Mouse (Mus musculus) olfactory bulb, adult 2 months (tissue): ENCODE results near the gene Fasn.

Source experiments
- CTCF ChIP-seq: fragments of 200-500 bp; IDR thresholded peaks from 2 replicates; pipeline ENCODE4 v1.5.1; 2012; ENCODE audit warnings: low read depth, mild to moderate bottlenecking, low read length, moderate library complexity; ENCODE audit not compliant: insufficient read depth
- POLR2A ChIP-seq: fragments of 200-500 bp; IDR thresholded peaks from 2 replicates; pipeline ENCODE4 v1.6.1; 2012; ENCODE audit warnings: mild to moderate bottlenecking, low read depth, low read length, moderate library complexity; ENCODE audit not compliant: insufficient read depth

GRCm38 (mm10) chr11:120796614-120796946, 27.8 kb downstream of the Fasn start:
- TF ChIP-seq CTCF (no peak), POLR2A (no peak)
